ENCODE assay signal across 29 mouse cellular contexts in genomic region chr14:30033405-30033804, GRCm38 (mm10). TPM values are rescaled to one million over a fixed set of nuclear protein-coding genes. Genes with fewer than 3 reads are reported as not detected.
DNase-seq lines count a peak whose midpoint lies in the region; ATAC-seq and TF ChIP-seq lines count a peak whose summit lies in the region.
"Had no signal": no experiment of that assay in that cellular context is flagged by ENCODE, and none has a peak within 500 bp of the region (broad histone marks: within the 10 kb centered on the region; RNA-seq: fewer than 3 reads in every experiment).

No protein-coding gene starts in this region.

- 62% methylated on average over 8 of the region's 8 CpGs for WGBS in kidney, adult 2 months
- 55% methylated on average over 8 of the region's 8 CpGs for WGBS in kidney, embryonic 14.5 days

- DNase-seq in frontal cortex, adult 2 months (ENCODE audit: extremely low spot score in 1 of 2, low spot score in 1 of 2), result no peak
- DNase-seq in heart, adult 11 months, result peak; percentile 83
- DNase-seq in heart, adult 18-20 months, result no peak
- peak; percentile 1 for DNase-seq in kidney, adult 2 months
- DNase-seq: adrenal gland, postnatal 10 days; adrenal gland, postnatal 36 days; B cell, adult 2 months; cerebellum, adult 18-20 months; cerebellum, adult 9-10 months; cerebellum, postnatal 14 days; heart, postnatal 36 days; kidney, adult 18-20 months had no signal

- TF ChIP-seq CTCF in kidney, adult 2 months (conservative IDR thresholded peaks at IDR 0.05; ENCODE audit: insufficient read depth, insufficient read length, low read depth, low read length), result no peak

- H3K4me1 ChIP-seq in kidney, adult 2 months (ENCODE audit: control insufficient read depth, insufficient read depth, low read length), result peaks cover 3% of the 10 kb centered on the region; the same call in 1 of the 2 replicates
- no peaks in the 10 kb centered on the region for H3K4me1 ChIP-seq in kidney, embryonic 14.5 days (ENCODE audit: control insufficient read depth, insufficient read depth, low read length)
- H3K4me1 ChIP-seq: embryonic facial prominence, embryonic 12.5 days; forebrain, embryonic 12.5 days; forebrain, embryonic 15.5 days had no signal

- H3K27ac ChIP-seq in kidney, adult 2 months (ENCODE audit: insufficient read depth, low read depth, low read length), result no peak overlapping the region
- H3K27ac ChIP-seq in kidney, embryonic 14.5 days (ENCODE audit: low read depth, low read length), result no peak overlapping the region
- H3K27ac ChIP-seq: embryonic facial prominence, embryonic 12.5 days; forebrain, embryonic 12.5 days; forebrain, embryonic 15.5 days; hindbrain, embryonic 14.5 days; hindbrain, postnatal 0 days had no signal

- no peak overlapping the region for H3K9ac ChIP-seq in kidney, embryonic 14.5 days (ENCODE audit: low read depth, low read length)
- H3K9ac ChIP-seq: embryonic facial prominence, embryonic 12.5 days; forebrain, embryonic 12.5 days; forebrain, embryonic 15.5 days; hindbrain, embryonic 14.5 days had no signal

- H3K36me3 ChIP-seq in kidney, adult 2 months (ENCODE audit: control insufficient read depth, insufficient read depth, low read length), result peaks cover 1% of the 10 kb centered on the region; the same call in 1 of the 2 replicates
- H3K36me3 ChIP-seq in kidney, embryonic 14.5 days (ENCODE audit: control insufficient read depth, insufficient read depth, low read length), result no peaks in the 10 kb centered on the region
- H3K36me3 ChIP-seq: embryonic facial prominence, embryonic 12.5 days; forebrain, embryonic 12.5 days; forebrain, embryonic 15.5 days; G1E had no signal

- H3K9me3 ChIP-seq in kidney, embryonic 14.5 days (ENCODE audit: control insufficient read depth, low read length), result no peaks in the 10 kb centered on the region
- H3K9me3 ChIP-seq: embryonic facial prominence, embryonic 12.5 days; forebrain, embryonic 12.5 days; forebrain, embryonic 15.5 days; G1E had no signal

- 0 out of 2 replicates have a peak, but pooled peaks have one; percentile 8 for ATAC-seq in frontal cortex, adult (ENCODE audit: low TSS enrichment)
- no peak for ATAC-seq in kidney, embryonic 14.5 days (ENCODE audit: low FRiP score, low TSS enrichment)
- 0 out of 2 replicates have a peak, but pooled peaks have one; percentile 37 for ATAC-seq in megakaryocyte progenitor cell, adult 5-6 weeks (replicated peaks; ENCODE audit: poor library complexity)
- ATAC-seq: forebrain, embryonic 15.5 days; hindbrain, postnatal 0 days; inflammation-experienced regulatory T-cells, adult 6 months; intestine, embryonic 16.5 days; Patski had no signal

- no peak for TF ChIP-seq POLR2A in kidney, adult 2 months (IDR thresholded peaks at IDR 0.05; ENCODE audit: low read depth, low read length)

- no peak overlapping the region for H3K4me2 ChIP-seq in kidney, embryonic 14.5 days (replicated peaks; ENCODE audit: low read depth, low read length)
- H3K4me2 ChIP-seq: embryonic facial prominence, embryonic 12.5 days; forebrain, embryonic 12.5 days; forebrain, embryonic 15.5 days; heart, embryonic 11.5 days; hindbrain, embryonic 14.5 days had no signal

- no peak overlapping the region for H3K4me3 ChIP-seq in kidney, adult 2 months (ENCODE audit: insufficient read depth, low read depth, low read length)
- no peak overlapping the region for H3K4me3 ChIP-seq in kidney, embryonic 14.5 days (ENCODE audit: low read length)
- H3K4me3 ChIP-seq: embryonic facial prominence, embryonic 12.5 days; erythroblast, embryonic 14.5 days; forebrain, embryonic 12.5 days; forebrain, embryonic 15.5 days had no signal

- no peaks in the 10 kb centered on the region for H3K27me3 ChIP-seq in kidney, adult 2 months (replicated peaks; ENCODE audit: control insufficient read depth, insufficient read depth, low read length)
- no peaks in the 10 kb centered on the region for H3K27me3 ChIP-seq in kidney, embryonic 14.5 days (ENCODE audit: control insufficient read depth, insufficient read depth, low read length)
- H3K27me3 ChIP-seq: CH12.LX; embryonic facial prominence, embryonic 12.5 days; forebrain, embryonic 12.5 days; forebrain, embryonic 15.5 days; Patski had no signal

RNA-seq across cellular contexts. Expression of gene Chdh, which starts 24.6 kb away (rescaled TPM):
- polyA plus RNA-seq in frontal cortex, adult 2 months (2012; rRNA removed), result 1.8 and 1.9 TPM in 2 replicates
- total RNA-seq in heart, adult 18-20 months (2021), result 1 to 10 TPM in 1 of 2 experiments, under 1 TPM in 1; 0.57 to 1.6 TPM
- 112 and 135 TPM in 2 replicates for polyA plus RNA-seq in kidney, adult 2 months (2012; rRNA removed)
- polyA plus RNA-seq in kidney, embryonic 14.5 days (2014; fragmentation: Nextera tagmentation; extraction: Ambion mirVana), result 0.87 and 0.89 TPM in 2 replicates
- 84.2 and 84.7 TPM in 2 replicates for total RNA-seq in megakaryocyte progenitor cell, adult 5-6 weeks (2015)
- 81.5 and 84.5 TPM in 2 replicates for total RNA-seq in megakaryocyte progenitor cell, adult 5-6 weeks (2017)
- total RNA-seq: CH12.LX had no signal
- polyA plus RNA-seq: erythroblast, embryonic 14.5 days; G1E; heart, postnatal 0 days; hindbrain, embryonic 11.5 days had no signal

RNA-seq across cellular contexts. Expression of gene Il17rb, which starts 24.7 kb away (rescaled TPM):
- polyA plus RNA-seq in frontal cortex, adult 2 months (2012; rRNA removed), result 1.2 and 1.8 TPM in 2 replicates
- under 1 TPM in 1 of 2 experiments, not detected in 1; 0.36 TPM for total RNA-seq in heart, adult 18-20 months (2021)
- 6.7 and 7.3 TPM in 2 replicates for polyA plus RNA-seq in kidney, adult 2 months (2012; rRNA removed)
- 0.34 and 1.4 TPM in 2 replicates for polyA plus RNA-seq in kidney, embryonic 14.5 days (2014; fragmentation: Nextera tagmentation; extraction: Ambion mirVana)
- total RNA-seq in megakaryocyte progenitor cell, adult 5-6 weeks (2015), result 7.1 and 8.0 TPM in 2 replicates
- 3.5 and 3.9 TPM in 2 replicates for total RNA-seq in megakaryocyte progenitor cell, adult 5-6 weeks (2017)
- total RNA-seq: heart, postnatal 36 days had no signal
- polyA plus RNA-seq: erythroblast, embryonic 14.5 days; G1E had no signal

RNA-seq across cellular contexts. Expression of gene Actr8, which starts 55.3 kb away (rescaled TPM):
- 63.4 and 71.3 TPM in 2 replicates for polyA plus RNA-seq in frontal cortex, adult 2 months (2012; rRNA removed)
- total RNA-seq in heart, adult 18-20 months (2021), result 10 to 100 TPM; 37.7 to 40.7 TPM
- 20.1 and 22.2 TPM in 2 replicates for polyA plus RNA-seq in kidney, adult 2 months (2012; rRNA removed)
- 48.2 and 62.5 TPM in 2 replicates for polyA plus RNA-seq in kidney, embryonic 14.5 days (2014; fragmentation: Nextera tagmentation; extraction: Ambion mirVana)
- 16.3 and 20.1 TPM in 2 replicates for total RNA-seq in megakaryocyte progenitor cell, adult 5-6 weeks (2015)
- total RNA-seq in megakaryocyte progenitor cell, adult 5-6 weeks (2017), result 27.9 and 29.7 TPM in 2 replicates

Comparison
In these comparisons a context has a peak if more than half of its experiments do, and no peak if none do; other contexts are left out.
1. DNase-seq: peak in heart, adult 11 months (single experiment) and kidney, adult 2 months (single experiment); none in frontal cortex, adult 2 months (0 of 2) and heart, adult 18-20 months (0 of 2).
2. RNA of gene Chdh, which starts 24.6 kb away (polyA plus RNA-seq): 112 to 135 TPM in kidney, adult 2 months; 1.8 to 1.9 TPM in frontal cortex, adult 2 months and 0.87 to 0.89 TPM in kidney, embryonic 14.5 days; every median in the first group is over 10 times any median in the second.